Mouse (Mus musculus) lung, embryonic 14.5 days (tissue): ENCODE data around the gene Glmp. TPM values are rescaled to one million over a fixed set of nuclear protein-coding genes. Genes with fewer than 3 reads are reported as not detected.
"Not testable (repeated sequence)": the region's sequence is repeated elsewhere in the genome, so short reads cannot be mapped to it uniquely, and the experiment has no call there.

ENCODE experiments used
- ATAC-seq: fragments of 200-750 bp; cut with Nextera tagmentation; 2 replicates; pipeline ENCODE4 v1.8.0; 2017; ENCODE audit warnings: mild to moderate bottlenecking, moderate TSS enrichment, moderate library complexity; ENCODE audit not compliant: insufficient read depth
- DNase-seq: peaks from one replicate; pipeline ENCODE4 v3.0.0-alpha.2; 2015
- H3K27ac ChIP-seq: fragments of 300-500 bp; sonication (generic); 2 replicates; pipeline ENCODE4 v1.5.1; 2014; ENCODE audit warnings: low read depth, mild to moderate bottlenecking, moderate library complexity
- H3K27me3 ChIP-seq: fragments of 300-500 bp; sonication (generic); 2 replicates; pipeline ENCODE4 v1.6.1; 2014; ENCODE audit warnings: low read length, control low read depth; ENCODE audit not compliant: insufficient read depth
- H3K36me3 ChIP-seq: fragments of 300-500 bp; sonication (generic); 2 replicates; pipeline ENCODE4 v1.6.1; 2014; ENCODE audit warnings: control low read depth; ENCODE audit not compliant: insufficient read depth
- H3K4me1 ChIP-seq: fragments of 300-500 bp; sonication (generic); 2 replicates; pipeline ENCODE4 v1.6.1; 2014; ENCODE audit warnings: antibody characterized with exemption, control low read depth; ENCODE audit not compliant: insufficient read depth
- H3K4me2 ChIP-seq: fragments of 300-500 bp; sonication (generic); 2 replicates; pipeline ENCODE4 v1.6.1; 2014; ENCODE audit warnings: mild to moderate bottlenecking
- H3K4me3 ChIP-seq: fragments of 300-500 bp; sonication (generic); 2 replicates; pipeline ENCODE4 v1.5.1; 2014; ENCODE audit warnings: low read depth, low read length
- H3K9ac ChIP-seq: fragments of 300-500 bp; sonication (generic); 2 replicates; pipeline ENCODE4 v1.6.1; 2014
- H3K9me3 ChIP-seq: fragments of 300-500 bp; sonication (generic); 2 replicates; pipeline ENCODE4 v1.6.1; 2016; ENCODE audit warnings: low read depth, low read length, control low read depth
- CTCF ChIP-seq: IDR thresholded peaks from 2 replicates; pipeline ENCODE4 v1.5.1; 2016; ENCODE audit warnings: antibody characterized with exemption, low read depth
- WGBS: fragments of 180-500 bp; shearing (Covaris S2); extraction: QIAGEN DNeasy Blood & Tissue Kit; methylation state at CpG from one replicate; pipeline ENCODE4 v1.1.7; 2014; 5-methylcytosine and 5-hydroxymethylcytosine counted together
- polyA plus RNA-seq: library from polyadenylated mRNA; unstranded; fragments of >200 nt; fragmentation: Nextera tagmentation; extraction: Ambion mirVana; gene quantifications from 2 replicates; pipeline ENCODE4 v1.2.1, GENCODE M21; 2014

The Glmp gene
- polyA plus RNA-seq = 124 and 129 TPM in 2 replicates

DNA sequence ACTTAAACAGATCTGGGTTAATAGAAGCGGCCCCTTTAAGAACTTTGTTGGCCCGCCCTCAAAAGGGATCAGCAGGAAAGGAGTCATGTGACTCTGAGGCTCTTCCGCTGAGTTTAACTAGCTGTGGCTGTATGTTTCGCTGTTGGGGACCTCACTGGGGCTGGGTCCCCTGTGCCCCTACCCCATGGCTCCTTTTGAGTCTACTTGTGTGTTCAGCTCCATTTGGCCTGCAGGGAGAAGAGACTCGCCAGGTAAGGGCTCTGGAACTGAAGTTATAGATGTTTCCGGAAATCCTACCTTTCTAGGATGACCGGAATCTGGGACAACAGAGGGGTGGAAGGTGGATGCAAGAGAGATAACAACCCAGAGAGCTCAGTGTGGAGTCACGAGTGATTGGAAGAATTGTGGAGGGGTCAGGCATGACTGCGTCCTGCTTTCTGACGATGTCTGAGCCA lies at the start of gene Glmp:
Gene Glmp (plus strand): TSS at position 73 of the 455 bp plus-strand sequence.
- 0% methylated on average over 10 of the region's 10 CpGs for WGBS
- Histone ChIP-seq H3K9ac (peak within 1 kb of the TSS; percentile 67), H3K4me1 (no peaks in the 10 kb centered on the region), H3K9me3 (no peaks in the 10 kb centered on the region), H3K4me2 (peak within 1 kb of the TSS; percentile 92), H3K4me3 (peak within 1 kb of the TSS; percentile 59), H3K36me3 (peaks cover 52% of the 10 kb centered on the region), H3K27ac (0 out of 2 replicates have a peak within 1 kb of the TSS, but pooled peaks have one; percentile 13), H3K27me3 (no peaks in the 10 kb centered on the region)
- peak; percentile 88 for DNase-seq
- ATAC-seq = peak; percentile 82; the same call in 1 of the 2 replicates
- no peak for TF ChIP-seq CTCF

DNA sequence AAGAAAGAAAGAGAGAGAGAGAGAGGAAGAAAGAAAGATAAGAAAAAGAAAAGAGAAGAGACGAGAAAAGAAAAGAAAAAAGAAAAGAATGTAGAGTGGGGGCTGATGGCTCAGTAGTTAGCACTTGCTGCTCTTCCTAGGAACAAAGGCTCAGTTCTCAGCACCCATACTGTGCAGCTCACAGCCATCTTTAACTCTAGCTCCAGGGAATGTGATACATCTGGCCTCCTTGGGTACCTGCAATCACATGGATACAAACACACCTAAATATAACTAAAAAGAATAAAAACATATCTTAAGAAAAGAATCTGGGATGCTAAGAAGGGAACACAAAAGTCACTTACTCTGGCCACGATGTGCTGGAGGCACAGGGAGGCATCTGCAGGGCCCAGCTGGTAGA lies 48.7 kb upstream of the Glmp start:
- no peaks in the 10 kb centered on the region for H3K9me3 ChIP-seq
- ATAC-seq (no peak), DNase-seq (no peak)
- H3K27ac ChIP-seq = no peak overlapping the region
- H3K27me3 ChIP-seq = no peaks in the 10 kb centered on the region
- no peak overlapping the region for H3K9ac ChIP-seq
- H3K4me3 ChIP-seq = no peak overlapping the region
- H3K4me1 ChIP-seq = no peaks in the 10 kb centered on the region
- TF ChIP-seq CTCF = no peak
- H3K36me3 ChIP-seq = no peaks in the 10 kb centered on the region
- WGBS = 78% methylated on average over 2 of the region's 2 CpGs
- H3K4me2 ChIP-seq = no peak overlapping the region

DNA sequence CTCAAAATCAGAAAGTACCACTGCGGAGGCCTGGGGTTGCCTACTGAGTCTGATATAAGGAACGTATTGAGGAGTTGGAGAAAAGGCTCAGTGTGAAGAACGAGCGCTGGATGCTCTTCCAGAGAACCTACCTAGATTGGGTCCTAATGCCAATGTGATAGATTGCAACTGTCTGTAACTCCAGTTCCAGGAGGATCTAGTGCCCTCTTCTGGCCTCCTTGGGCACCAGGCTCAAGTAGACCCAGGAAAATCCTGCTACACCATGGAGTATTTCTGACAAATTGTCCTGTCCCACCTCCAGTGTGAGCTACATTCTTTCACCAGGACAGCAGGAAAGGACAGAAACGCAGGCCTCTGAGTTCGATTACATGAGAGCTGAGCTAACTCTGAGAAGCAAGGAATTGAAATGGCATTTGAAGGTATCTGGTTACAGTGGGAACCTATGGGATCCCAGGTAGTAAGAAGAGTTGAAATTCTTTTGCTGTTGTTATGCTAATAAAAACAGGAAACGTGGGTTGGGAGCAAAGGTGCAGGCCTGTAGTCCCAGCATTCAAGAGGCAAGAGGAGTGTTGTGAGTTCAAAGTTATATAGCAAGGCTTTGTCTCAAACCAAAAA lies 48.2 kb upstream of the Glmp start:
- TF ChIP-seq CTCF = peak; percentile 46
- H3K4me1 ChIP-seq = no peaks in the 10 kb centered on the region
- no peak overlapping the region for H3K4me2 ChIP-seq
- 33% methylated on average over 7 of the region's 7 CpGs for WGBS
- DNase-seq = peak; percentile 40
- no peak overlapping the region for H3K9ac ChIP-seq
- no peak overlapping the region for H3K4me3 ChIP-seq
- no peak overlapping the region for H3K27ac ChIP-seq
- H3K27me3 ChIP-seq = no peaks in the 10 kb centered on the region
- no peak for ATAC-seq
- no peaks in the 10 kb centered on the region for H3K9me3 ChIP-seq
- no peaks in the 10 kb centered on the region for H3K36me3 ChIP-seq

DNA sequence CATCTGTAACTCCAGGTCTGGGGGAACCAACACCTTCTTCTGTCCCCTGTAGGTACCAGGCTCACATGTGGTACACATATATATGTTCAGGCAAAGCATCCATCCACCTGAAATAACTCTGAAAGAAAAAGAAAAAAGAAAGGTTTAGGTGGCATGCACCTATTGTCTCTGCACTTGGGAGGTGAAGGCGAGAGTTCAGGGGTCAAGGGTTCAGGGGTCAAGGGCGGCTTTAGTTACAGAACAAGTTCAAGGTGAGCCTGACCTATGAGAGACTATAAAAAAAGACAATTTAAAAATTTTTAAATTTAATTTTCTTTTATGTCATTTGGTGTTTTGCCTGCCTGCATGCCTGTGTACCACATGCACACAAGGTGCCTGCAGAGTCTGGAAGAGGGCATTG lies 44.8 kb upstream of the Glmp start:
- Histone ChIP-seq H3K27me3 (no peaks in the 10 kb centered on the region), H3K9ac (no peak overlapping the region), H3K4me3 (no peak overlapping the region), H3K4me1 (no peaks in the 10 kb centered on the region), H3K9me3 (no peaks in the 10 kb centered on the region), H3K4me2 (no peak overlapping the region), H3K27ac (no peak overlapping the region), H3K36me3 (no peaks in the 10 kb centered on the region)
- 74% methylated on average over 2 of the region's 2 CpGs for WGBS
- ATAC-seq (no peak), DNase-seq (no peak)
- TF ChIP-seq CTCF = no peak

DNA sequence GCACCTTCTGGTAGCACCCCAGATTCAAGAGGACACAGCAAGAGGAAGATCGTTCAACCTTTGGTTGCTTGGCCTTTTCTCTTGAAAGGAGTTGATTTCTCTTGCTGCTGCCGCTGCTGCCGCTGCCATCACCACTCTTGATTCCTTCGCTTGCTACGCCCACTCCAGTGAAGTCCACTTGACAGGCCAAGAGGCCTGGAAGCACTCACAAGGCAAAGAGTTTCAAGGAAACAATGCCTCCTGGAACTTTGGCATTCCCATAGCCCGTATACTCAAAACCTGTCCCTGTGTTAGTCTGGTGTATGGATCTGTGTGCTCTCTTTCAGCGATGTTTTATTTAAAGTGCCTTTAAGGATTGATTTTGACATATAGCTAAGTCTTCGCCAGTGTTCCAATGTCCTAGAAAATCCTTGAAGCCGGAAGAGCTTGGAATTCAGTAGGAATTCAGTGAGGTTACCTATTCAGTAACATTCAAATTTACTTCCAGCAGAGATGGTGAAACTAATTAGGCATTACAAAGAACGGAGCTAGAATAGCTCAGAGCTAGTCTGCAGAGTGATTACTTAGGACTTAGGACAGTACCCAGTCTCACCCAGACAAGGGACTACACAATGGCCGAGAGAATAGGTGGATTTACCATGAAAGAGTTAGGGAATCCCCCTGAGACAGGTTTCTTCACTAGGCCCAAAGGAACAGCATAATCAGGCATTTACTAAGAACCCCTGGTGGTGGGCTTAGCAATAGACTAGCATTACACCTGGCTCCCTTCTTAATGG lies 43.5 kb upstream of the Glmp start:
- not testable (repeated sequence) for H3K27ac ChIP-seq, H3K9me3 ChIP-seq, H3K9ac ChIP-seq, H3K27me3 ChIP-seq, H3K36me3 ChIP-seq, H3K4me2 ChIP-seq, H3K4me1 ChIP-seq, ATAC-seq, H3K4me3 ChIP-seq
- 67% methylated on average over 11 of the region's 11 CpGs for WGBS
- peak; percentile 10 for DNase-seq

DNA sequence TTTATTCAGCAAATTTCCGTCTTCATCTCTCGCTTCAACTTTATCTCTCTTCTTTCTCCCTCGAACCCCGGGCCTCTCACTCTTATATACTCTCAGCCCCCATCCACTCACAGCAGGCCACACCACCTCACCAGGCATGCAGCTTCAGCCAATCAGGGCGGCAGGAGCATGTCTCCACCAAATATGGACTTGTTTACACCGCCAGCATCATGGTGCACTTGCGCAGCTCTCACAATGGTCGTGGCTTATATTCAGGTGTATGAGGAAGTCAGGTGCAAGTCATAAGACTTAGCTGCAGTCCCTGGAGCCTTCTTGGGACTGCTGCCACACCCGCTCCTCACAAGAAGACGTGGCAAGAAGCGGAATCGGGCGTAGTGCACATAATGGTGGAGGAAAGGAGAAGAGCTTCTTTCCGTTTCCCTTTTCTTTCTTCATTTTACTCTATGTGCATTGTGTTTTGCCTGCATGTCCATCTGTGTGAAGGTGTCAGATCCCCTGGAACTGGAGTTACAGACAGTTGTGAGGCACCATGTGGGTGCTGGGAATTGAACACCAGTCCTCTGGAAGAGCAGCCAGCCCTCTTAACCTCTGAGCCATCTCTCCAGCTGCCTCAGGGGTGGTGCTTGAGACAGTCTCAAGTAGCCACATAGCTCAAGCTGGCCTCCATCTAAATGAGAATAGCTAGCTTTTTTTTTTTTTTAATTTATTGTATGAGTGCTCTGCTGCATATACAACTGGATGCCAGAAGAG lies 39.8 kb upstream of the Glmp start:
- not testable (repeated sequence) for H3K27me3 ChIP-seq, H3K4me3 ChIP-seq, H3K4me2 ChIP-seq, ATAC-seq, H3K9ac ChIP-seq, H3K27ac ChIP-seq, H3K9me3 ChIP-seq, DNase-seq, H3K36me3 ChIP-seq, H3K4me1 ChIP-seq
- WGBS = 91% methylated on average over 14 of the region's 14 CpGs

DNA sequence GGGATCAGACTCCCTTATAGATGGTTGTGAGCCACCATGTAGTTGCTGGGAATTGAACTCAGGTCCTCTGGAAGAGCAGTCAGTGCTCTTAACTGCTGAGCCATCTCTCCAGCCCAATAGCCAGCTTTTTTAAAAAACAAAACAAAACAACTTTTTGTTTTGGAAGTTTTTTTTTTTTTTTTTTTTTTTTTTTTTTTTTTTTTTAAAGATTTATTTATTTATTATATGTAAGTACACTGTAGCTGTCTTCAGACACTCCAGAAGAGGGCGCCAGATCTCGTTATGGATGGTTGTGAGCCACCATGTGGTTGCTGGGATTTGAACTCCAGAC lies 39.3 kb upstream of the Glmp start:
- not testable (repeated sequence) for H3K4me1 ChIP-seq, ATAC-seq, H3K36me3 ChIP-seq, DNase-seq, H3K4me3 ChIP-seq, H3K4me2 ChIP-seq, H3K27me3 ChIP-seq, H3K9ac ChIP-seq, H3K9me3 ChIP-seq, H3K27ac ChIP-seq
- WGBS = no CpG with 5 or more reads among the region's 2 CpGs
